Mouse (Mus musculus): ENCODE measurements around the gene Frmd4a. TPM values are rescaled to one million over a fixed set of nuclear protein-coding genes. Genes with fewer than 3 reads are reported as not detected.

The Frmd4a gene
- total RNA-seq, 2 experiments from 2014 or later = 57.7 to 65.1 TPM

GRCm38 (mm10) chr2:4445629-4446400 is 428.3 kb downstream of the Frmd4a start:
- no peak overlapping the region for H3K4me3 ChIP-seq
- no peak for TF ChIP-seq CTCF (IDR thresholded peaks at IDR 0.05)
- H3K27ac ChIP-seq = no peak overlapping the region
- DNase-seq (ENCODE audit: extremely low spot score in 1 of 2, low spot score in 2 of 2) = peak; percentile 22 to 43
- intact Hi-C loops (cut with DNase I) = no loop called here

GRCm38 (mm10) chr2:4449860-4450480 is 432.5 kb downstream of the Frmd4a start:
- DNase-seq (ENCODE audit: extremely low spot score in 1 of 2, low spot score in 2 of 2) = no peak
- Histone ChIP-seq H3K27ac (no peak overlapping the region), H3K4me3 (no peak overlapping the region)
- intact Hi-C loops (cut with DNase I) = no loop called here
- TF ChIP-seq CTCF (IDR thresholded peaks at IDR 0.05) = no peak

GRCm38 (mm10) chr2:4452590-4453400 is 435.3 kb downstream of the Frmd4a start:
- H3K27ac ChIP-seq = no peak overlapping the region
- H3K4me3 ChIP-seq = no peak overlapping the region
- intact Hi-C loops (cut with DNase I) = no loop called here
- no peak for DNase-seq (ENCODE audit: extremely low spot score in 1 of 2, low spot score in 2 of 2)
- no peak for TF ChIP-seq CTCF (IDR thresholded peaks at IDR 0.05)

- no peak for TF ChIP-seq CTCF (IDR thresholded peaks at IDR 0.05)
- Histone ChIP-seq H3K4me3 (no peak overlapping the region), H3K27ac (no peak overlapping the region)
- intact Hi-C loops (cut with DNase I) = no loop called here
- DNase-seq (ENCODE audit: extremely low spot score in 1 of 2, low spot score in 2 of 2) = no peak
Measured at GRCm38 (mm10) chr2:4455097-4456025, 437.8 kb downstream of the Frmd4a start.

- no peak for DNase-seq (ENCODE audit: extremely low spot score in 1 of 2, low spot score in 2 of 2)
- TF ChIP-seq CTCF (IDR thresholded peaks at IDR 0.05) = no peak
- Histone ChIP-seq H3K4me3 (no peak overlapping the region), H3K27ac (no peak overlapping the region)
- intact Hi-C loops (cut with DNase I) = no loop called here
Measured at GRCm38 (mm10) chr2:4460897-4461296, 443.4 kb downstream of the Frmd4a start.

GRCm38 (mm10) chr2:4461514-4461913 is 444.0 kb downstream of the Frmd4a start:
- no peak for TF ChIP-seq CTCF (IDR thresholded peaks at IDR 0.05)
- no peak for DNase-seq (ENCODE audit: extremely low spot score in 1 of 2, low spot score in 2 of 2)
- intact Hi-C loops (cut with DNase I) = no loop called here
- H3K27ac ChIP-seq = no peak overlapping the region
- H3K4me3 ChIP-seq = no peak overlapping the region

GRCm38 (mm10) chr2:4462480-4462879 is 445.0 kb downstream of the Frmd4a start:
- Histone ChIP-seq H3K27ac (no peak overlapping the region), H3K4me3 (no peak overlapping the region)
- intact Hi-C loops (cut with DNase I) = no loop called here
- TF ChIP-seq CTCF (IDR thresholded peaks at IDR 0.05) = no peak
- no peak for DNase-seq (ENCODE audit: extremely low spot score in 1 of 2, low spot score in 2 of 2)

GRCm38 (mm10) chr2:4466084-4466483 is 448.6 kb downstream of the Frmd4a start:
- Histone ChIP-seq H3K27ac (no peak overlapping the region), H3K4me3 (no peak overlapping the region)
- intact Hi-C loops (cut with DNase I) = no loop called here
- no peak for TF ChIP-seq CTCF (IDR thresholded peaks at IDR 0.05)
- no peak for DNase-seq (ENCODE audit: extremely low spot score in 1 of 2, low spot score in 2 of 2)

- no peak for TF ChIP-seq CTCF (IDR thresholded peaks at IDR 0.05)
- Histone ChIP-seq H3K4me3 (no peak overlapping the region), H3K27ac (no peak overlapping the region)
- no peak for DNase-seq (ENCODE audit: extremely low spot score in 1 of 2, low spot score in 2 of 2)
- intact Hi-C loops (cut with DNase I) = no loop called here
Measured at GRCm38 (mm10) chr2:4467314-4467713, 449.8 kb downstream of the Frmd4a start.

GRCm38 (mm10) chr2:4472760-4473480 is 455.4 kb downstream of the Frmd4a start:
- intact Hi-C loops (cut with DNase I) = no loop called here
- DNase-seq (ENCODE audit: extremely low spot score in 1 of 2, low spot score in 2 of 2) = no peak
- Histone ChIP-seq H3K27ac (peak overlapping the region; percentile 40; the same call in 1 of the 2 replicates), H3K4me3 (no peak overlapping the region)
- TF ChIP-seq CTCF (IDR thresholded peaks at IDR 0.05) = no peak

Measured in left cerebral cortex, adult 2 months (tissue).